In the genomic region with DNA sequence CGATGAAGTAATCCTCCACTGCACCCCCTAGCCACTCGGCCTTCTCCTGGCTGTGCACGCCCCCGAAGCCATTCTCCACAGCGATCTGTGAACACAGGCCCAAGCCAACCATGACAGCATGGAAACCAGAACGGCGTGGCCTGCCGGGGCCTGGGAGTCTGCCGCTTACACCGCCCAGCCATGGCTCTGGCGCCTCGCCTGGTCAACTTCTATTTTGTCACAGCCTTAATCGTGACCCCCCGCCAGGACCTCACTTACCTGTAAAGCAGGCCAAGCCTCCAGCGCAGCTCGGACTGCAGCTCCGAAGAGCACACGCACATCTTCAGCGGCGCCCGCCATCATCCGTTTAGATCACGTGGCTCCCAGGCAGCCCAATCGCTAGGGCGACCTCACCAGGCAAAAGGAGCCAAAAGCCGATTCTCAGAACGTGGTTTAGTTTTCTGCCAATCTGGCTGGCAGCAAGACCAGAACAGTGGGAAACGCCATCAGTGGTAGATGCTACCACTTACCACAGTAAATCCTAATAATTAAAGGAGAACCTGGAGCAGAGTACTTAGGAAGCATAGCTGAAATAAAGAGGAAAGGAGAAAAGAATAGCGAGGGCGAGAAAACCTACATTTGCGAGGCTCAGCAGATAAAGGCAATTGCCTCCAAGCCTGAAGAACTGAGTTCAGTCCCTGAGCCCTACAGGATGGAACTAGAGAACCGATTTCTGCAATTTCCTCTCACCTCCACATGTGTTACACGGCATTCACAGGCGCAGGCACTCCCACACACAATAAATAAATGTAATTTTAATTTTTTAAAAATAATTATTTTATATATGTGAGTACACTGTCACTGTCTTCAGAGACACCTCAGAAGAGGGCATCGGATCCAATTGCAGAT, we compare ENCODE assay signal across 8 mouse cellular contexts. TPM values are rescaled to one million over a fixed set of nuclear protein-coding genes. Genes with fewer than 3 reads are reported as not detected.
DNase-seq lines count a peak whose midpoint lies in the region; ATAC-seq and TF ChIP-seq lines count a peak whose summit lies in the region.

A gene (minus strand): TSS at position 373 of the 888 bp plus-strand sequence.

- TF ChIP-seq EP300 in CH12.LX (IDR thresholded peaks at IDR 0.05; ENCODE audit: low read length) = no peak
- TF ChIP-seq EP300 in liver, embryonic 14.5 days (IDR thresholded peaks at IDR 0.05; ENCODE audit: low read depth) = no peak

- H3K27ac ChIP-seq in CH12.LX (ENCODE audit: insufficient read depth, low read depth) = peak within 1 kb of the TSS; percentile 60
- peak within 1 kb of the TSS; percentile 87 for H3K27ac ChIP-seq in forebrain, embryonic 10.5 days
- H3K27ac ChIP-seq in heart, embryonic 15.5 days = peak within 1 kb of the TSS; percentile 61
- no peak within 1 kb of the TSS for H3K27ac ChIP-seq in liver, embryonic 14.5 days
- H3K27ac ChIP-seq in neural tube, embryonic 12.5 days = no peak within 1 kb of the TSS

- in situ Hi-C loops in CH12.LX (cut with MboI; ENCODE audit: low pct_ligation_motif_present, low pct_unique_long_range_greater_than_20kb, low sequenced_read_pairs) = no loop called here

- peak; percentile 79 for TF ChIP-seq POLR2A in CH12.LX (IDR thresholded peaks at IDR 0.05; ENCODE audit: low read depth, low read length)

- dilution Hi-C loops in CH12.LX (cut with MboI; ENCODE audit: extremely low pct_ligation_motif_present, extremely low pct_unique_long_range_greater_than_20kb, low sequenced_read_pairs) = no loop called here

- peak in 1 of 2 experiments; percentile 24; a peak in 2 of 4 replicates for TF ChIP-seq CTCF in CH12.LX (conservative IDR thresholded peaks at IDR 0.05 in 1 of 2, IDR thresholded peaks at IDR 0.05 in 1 of 2; ENCODE audit: low read depth in 2 of 2, low read length in 2 of 2)
- peak; percentile 40; the same call in 1 of the 2 replicates for TF ChIP-seq CTCF in liver, embryonic 14.5 days (IDR thresholded peaks at IDR 0.05; ENCODE audit: low read depth)

- H3K79me2 ChIP-seq in CH12.LX (replicated peaks; ENCODE audit: control insufficient read depth, extremely low read depth, insufficient read depth, poor library complexity, severe bottlenecking) = peaks cover 14% of the 10 kb centered on the region

- peak within 1 kb of the TSS; percentile 48 for H3K9ac ChIP-seq in CH12.LX (ENCODE audit: insufficient read depth, low read depth)
- peak within 1 kb of the TSS; percentile 69 for H3K9ac ChIP-seq in heart, embryonic 15.5 days
- peak within 1 kb of the TSS; percentile 78 for H3K9ac ChIP-seq in liver, embryonic 14.5 days (replicated peaks)
- peak within 1 kb of the TSS; percentile 64 for H3K9ac ChIP-seq in neural tube, embryonic 12.5 days

- DNase-seq in CH12.LX (ENCODE audit: extremely low read depth) = peak; percentile 77
- peak; percentile 44 for DNase-seq in c-Kit-positive CD71-negative TER-119-negative erythroid progenitor cells, embryonic 14.5 days (ENCODE audit: low read depth)
- DNase-seq in forebrain, embryonic 10.5 days (ENCODE audit: extremely low spot score, low spot score) = peak; percentile 63
- DNase-seq in kidney, postnatal 25 days = peak; percentile 76 to 83
- peak; percentile 48 to 62 (median 53) for DNase-seq in liver, embryonic 14.5 days (ENCODE audit: low read depth in 3 of 3, low spot score in 3 of 3)
- peak; percentile 75 for DNase-seq in telencephalon, adult 2 months (ENCODE audit: low read depth, low spot score)

- 22% methylated on average over 35 of the region's 35 CpGs for WGBS in forebrain, embryonic 10.5 days
- WGBS in heart, embryonic 15.5 days = 23% methylated on average over 35 of the region's 35 CpGs
- WGBS in liver, embryonic 14.5 days (ENCODE audit: insufficient replicate concordance) = 21% methylated on average over 35 of the region's 35 CpGs
- 26% methylated on average over 35 of the region's 35 CpGs for WGBS in neural tube, embryonic 12.5 days

- H3K4me3 ChIP-seq in CH12.LX (replicated peaks in 1 of 3; ENCODE audit: low read depth in 2 of 3, low read length in 2 of 3, poor library complexity in 1 of 3) = peak within 1 kb of the TSS; percentile 66 to 99 (median 90)
- H3K4me3 ChIP-seq in forebrain, embryonic 10.5 days = peak within 1 kb of the TSS; percentile 71
- peak within 1 kb of the TSS; percentile 71 for H3K4me3 ChIP-seq in heart, embryonic 15.5 days
- H3K4me3 ChIP-seq in liver, embryonic 14.5 days (ENCODE audit: insufficient read depth in 1 of 2, low read depth in 2 of 2, low read length in 2 of 2) = peak within 1 kb of the TSS; percentile 63 to 67
- peak within 1 kb of the TSS; percentile 62 for H3K4me3 ChIP-seq in neural tube, embryonic 12.5 days

- H3K36me3 ChIP-seq in CH12.LX (replicated peaks in 1 of 2; ENCODE audit: control insufficient read depth in 1 of 2, insufficient read depth in 1 of 2, low read length in 1 of 2) = peaks cover under 1 to 12% of the 10 kb centered on the region in 2 experiments
- peaks cover 9% of the 10 kb centered on the region for H3K36me3 ChIP-seq in forebrain, embryonic 10.5 days (replicated peaks)
- no peaks in the 10 kb centered on the region for H3K36me3 ChIP-seq in heart, embryonic 15.5 days
- no peaks in the 10 kb centered on the region for H3K36me3 ChIP-seq in liver, embryonic 14.5 days (replicated peaks; ENCODE audit: control insufficient read depth, insufficient read depth, low read depth)
- H3K36me3 ChIP-seq in neural tube, embryonic 12.5 days = no peaks in the 10 kb centered on the region

- no peaks in the 10 kb centered on the region for H3K27me3 ChIP-seq in CH12.LX (replicated peaks)
- peaks cover 34% of the 10 kb centered on the region for H3K27me3 ChIP-seq in forebrain, embryonic 10.5 days (ENCODE audit: poor library complexity, severe bottlenecking)
- H3K27me3 ChIP-seq in heart, embryonic 15.5 days = no peaks in the 10 kb centered on the region
- H3K27me3 ChIP-seq in liver, embryonic 14.5 days (ENCODE audit: control insufficient read depth, insufficient read depth, low read length) = no peaks in the 10 kb centered on the region
- no peaks in the 10 kb centered on the region for H3K27me3 ChIP-seq in neural tube, embryonic 12.5 days (replicated peaks)

- no peak for TF ChIP-seq RAD21 in CH12.LX (IDR thresholded peaks at IDR 0.05; ENCODE audit: low read depth, low read length)

- ATAC-seq in heart, embryonic 15.5 days (replicated peaks; ENCODE audit: insufficient number of reproducible peaks, insufficient read depth, low FRiP score, low read depth) = peak; percentile 73
- peak; percentile 84 for ATAC-seq in liver, embryonic 14.5 days (ENCODE audit: insufficient read depth)
- ATAC-seq in neural tube, embryonic 12.5 days (ENCODE audit: low FRiP score, low read depth) = peak; percentile 95

- no peaks in the 10 kb centered on the region for H3K9me3 ChIP-seq in CH12.LX (replicated peaks; ENCODE audit: low read length)
- no peaks in the 10 kb centered on the region for H3K9me3 ChIP-seq in forebrain, embryonic 10.5 days
- no peaks in the 10 kb centered on the region for H3K9me3 ChIP-seq in heart, embryonic 15.5 days (replicated peaks)
- H3K9me3 ChIP-seq in liver, embryonic 14.5 days (ENCODE audit: control insufficient read depth, low read length) = no peaks in the 10 kb centered on the region
- no peaks in the 10 kb centered on the region for H3K9me3 ChIP-seq in neural tube, embryonic 12.5 days

- H3K4me2 ChIP-seq in CH12.LX (ENCODE audit: insufficient read depth, low read depth, poor library complexity, severe bottlenecking) = peak within 1 kb of the TSS; percentile 78
- H3K4me2 ChIP-seq in heart, embryonic 15.5 days = peak within 1 kb of the TSS; percentile 56
- H3K4me2 ChIP-seq in liver, embryonic 14.5 days (ENCODE audit: low read depth) = peak within 1 kb of the TSS; percentile 66
- peak within 1 kb of the TSS; percentile 58 for H3K4me2 ChIP-seq in neural tube, embryonic 12.5 days (replicated peaks)

- 0 out of 4 replicates have a peak, but pooled peaks cover 0 to 4% of the 10 kb centered on the region in 2 experiments for H3K4me1 ChIP-seq in CH12.LX (ENCODE audit: control insufficient read depth in 1 of 2, insufficient read depth in 2 of 2)
- H3K4me1 ChIP-seq in forebrain, embryonic 10.5 days = peaks cover 9% of the 10 kb centered on the region
- no peaks in the 10 kb centered on the region for H3K4me1 ChIP-seq in heart, embryonic 15.5 days (replicated peaks)
- H3K4me1 ChIP-seq in liver, embryonic 14.5 days (replicated peaks; ENCODE audit: control insufficient read depth in 2 of 2, insufficient read depth in 2 of 2, low read length in 1 of 2) = peaks cover 0 to 3% of the 10 kb centered on the region in 2 experiments; a peak in 2 of 4 replicates
- H3K4me1 ChIP-seq in neural tube, embryonic 12.5 days = no peaks in the 10 kb centered on the region

TF ChIP-seq in CH12.LX, 34 proteins besides CTCF, POLR2A, EP300 and RAD21 (continues in another document):
- TF ChIP-seq ELF1 (IDR thresholded peaks at IDR 0.05; ENCODE audit: low read depth, low read length) (0 out of 2 replicates have a peak, but pooled peaks have one; percentile 31), NRF1 (IDR thresholded peaks at IDR 0.05; ENCODE audit: low read depth, low read length) (peak; percentile 53), HCFC1 (IDR thresholded peaks at IDR 0.05; ENCODE audit: low read depth, low read length) (peak; percentile 83), MAX (IDR thresholded peaks at IDR 0.05; ENCODE audit: low read length) (peak; percentile 97), RCOR1 (conservative IDR thresholded peaks at IDR 0.05; ENCODE audit: low read depth, low read length) (no peak), USF1 (IDR thresholded peaks at IDR 0.05; ENCODE audit: low read depth, low read length) (peak; percentile 91), IRF4 (IDR thresholded peaks at IDR 0.05; ENCODE audit: low read depth, low read length) (no peak), POLR2AphosphoS2 (IDR thresholded peaks at IDR 0.05; ENCODE audit: low read depth, low read length) (no peak), KAT2A (IDR thresholded peaks at IDR 0.05; ENCODE audit: insufficient replicate concordance, low read length) (peak; percentile 74; the same call in 1 of the 2 replicates), E2F4 (IDR thresholded peaks at IDR 0.05; ENCODE audit: insufficient replicate concordance, low read depth, low read length) (no peak), MAFK (IDR thresholded peaks at IDR 0.05; ENCODE audit: insufficient replicate concordance, low read length) (no peak), ETS1 (conservative IDR thresholded peaks at IDR 0.05; ENCODE audit: low read depth, low read length) (no peak), MEF2A (IDR thresholded peaks at IDR 0.05; ENCODE audit: borderline replicate concordance, low read depth, low read length) (peak; percentile 58; the same call in 1 of the 2 replicates)

RNA-seq across cellular contexts. Expression of the gene that starts here (rescaled TPM):
- 15.8 and 31.5 TPM in 2 replicates for total RNA-seq in CH12.LX (2012; rRNA removed)
- total RNA-seq in CH12.LX (2014; rRNA removed) = 43.9 and 44.5 TPM in 2 replicates
- 77.8 and 82.0 TPM in 2 replicates for polyA plus RNA-seq in CH12.LX (2012; ENCODE audit: insufficient read length, low read depth)
- 64.6 and 65.2 TPM in 2 replicates for polyA plus RNA-seq in forebrain, embryonic 10.5 days (2016; fragmentation: Nextera tagmentation; extraction: Ambion mirVana)
- polyA plus RNA-seq in heart, embryonic 15.5 days (2015; fragmentation: Nextera tagmentation; extraction: Ambion mirVana) = 16.0 and 18.5 TPM in 2 replicates
- 5.3 and 8.1 TPM in 2 replicates for polyA plus RNA-seq in liver, embryonic 14.5 days (2012; rRNA removed)
- 10.3 and 11.4 TPM in 2 replicates for polyA plus RNA-seq in liver, embryonic 14.5 days (2014; fragmentation: Nextera tagmentation; extraction: Ambion mirVana)
- polyA plus RNA-seq in neural tube, embryonic 12.5 days (2016; fragmentation: Nextera tagmentation; extraction: Ambion mirVana) = 36.1 and 37.0 TPM in 2 replicates

Comparison
In these comparisons a context has a peak if more than half of its experiments do, and no peak if none do; other contexts are left out.
1. H3K27ac ChIP-seq: peak in CH12.LX (single experiment), forebrain, embryonic 10.5 days (single experiment) and heart, embryonic 15.5 days (single experiment); none in liver, embryonic 14.5 days (single experiment) and neural tube, embryonic 12.5 days (single experiment).
2. Peak in every context shown above with its lines, with median percentiles within 50 percentile points of each other: DNase-seq, H3K4me2 ChIP-seq, H3K4me3 ChIP-seq, H3K9ac ChIP-seq and ATAC-seq.